In the genomic region with DNA sequence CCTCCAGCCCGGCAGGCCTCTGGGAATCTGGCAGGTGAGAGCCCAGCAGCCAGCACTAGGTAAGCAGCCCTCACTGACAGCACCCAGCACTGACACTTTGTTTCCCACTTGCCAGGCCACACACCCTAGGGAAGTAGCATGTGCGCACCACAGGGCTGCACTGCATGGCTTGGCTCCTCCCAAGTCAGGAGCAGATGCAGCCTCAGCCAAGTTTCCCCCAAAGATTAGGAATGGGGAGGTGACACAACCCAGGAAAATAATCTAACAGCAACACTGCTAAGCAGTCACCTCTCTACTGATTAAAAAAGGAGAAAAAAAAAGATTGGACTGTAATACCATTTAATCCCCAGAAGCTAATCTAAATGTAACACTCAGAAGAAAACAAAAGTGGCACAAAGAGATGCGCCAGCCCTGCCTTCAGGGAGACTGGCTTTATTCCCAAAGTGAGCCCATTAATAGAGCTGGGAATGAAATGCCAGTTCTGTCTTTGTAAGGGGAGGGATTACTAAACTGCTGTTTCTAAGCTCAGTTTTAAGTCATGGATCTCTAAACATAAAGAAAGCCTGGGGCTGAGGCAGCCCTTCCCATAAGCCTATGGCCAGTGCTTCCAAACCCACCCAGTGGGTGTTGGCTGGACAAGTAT, we compare ENCODE assay signal across 11 mouse cellular contexts. TPM values are rescaled to one million over a fixed set of nuclear protein-coding genes. Genes with fewer than 3 reads are reported as not detected.
DNase-seq lines count a peak whose midpoint lies in the region; ATAC-seq and TF ChIP-seq lines count a peak whose summit lies in the region.
"Had no signal": no experiment of that assay in that cellular context is flagged by ENCODE, and none has a peak within 500 bp of the region (broad histone marks: within the 10 kb centered on the region; RNA-seq: fewer than 3 reads in every experiment).

No protein-coding gene starts in this region.

- 75% methylated on average over 3 of the region's 3 CpGs for WGBS in embryonic facial prominence, embryonic 11.5 days
- 78% methylated on average over 3 of the region's 3 CpGs for WGBS in embryonic facial prominence, embryonic 10.5 days
- WGBS in midbrain, embryonic 10.5 days: 69% methylated on average over 3 of the region's 3 CpGs
- 45% methylated on average over 3 of the region's 3 CpGs for WGBS in midbrain, postnatal 0 days
- 61% methylated on average over 3 of the region's 3 CpGs for WGBS in stomach, postnatal 0 days
- WGBS in heart, adult 2 months: 68% methylated on average over 3 of the region's 3 CpGs

- no peak overlapping the region for H3K4me2 ChIP-seq in embryonic facial prominence, embryonic 11.5 days (ENCODE audit: low read depth, low read length)
- no peak overlapping the region for H3K4me2 ChIP-seq in midbrain, postnatal 0 days (ENCODE audit: low read depth, low read length, poor library complexity, severe bottlenecking)
- no peak overlapping the region for H3K4me2 ChIP-seq in stomach, postnatal 0 days (replicated peaks; ENCODE audit: low read depth)
- H3K4me2 ChIP-seq: limb, embryonic 13.5 days; neural tube, embryonic 12.5 days had no signal

- intact Hi-C loops in heart, adult 2 months (cut with DNase I): no loop called here

- H3K4me1 ChIP-seq in embryonic facial prominence, embryonic 11.5 days (ENCODE audit: control insufficient read depth, insufficient read depth, low read length): no peaks in the 10 kb centered on the region
- H3K4me1 ChIP-seq in embryonic facial prominence, embryonic 10.5 days: no peaks in the 10 kb centered on the region
- peaks cover 10% of the 10 kb centered on the region for H3K4me1 ChIP-seq in midbrain, embryonic 10.5 days
- peaks cover 5% of the 10 kb centered on the region; the same call in 1 of the 2 replicates for H3K4me1 ChIP-seq in midbrain, postnatal 0 days (ENCODE audit: insufficient read depth, low read length)
- H3K4me1 ChIP-seq in stomach, postnatal 0 days (replicated peaks; ENCODE audit: control insufficient read depth, insufficient read depth): no peaks in the 10 kb centered on the region
- H3K4me1 ChIP-seq in heart, adult 2 months (ENCODE audit: control insufficient read depth, insufficient read depth, low read length): peaks cover 6% of the 10 kb centered on the region
- H3K4me1 ChIP-seq: neural tube, embryonic 12.5 days had no signal

- no peak for TF ChIP-seq CTCF in midbrain, postnatal 0 days (IDR thresholded peaks at IDR 0.05)
- no peak for TF ChIP-seq CTCF in stomach, postnatal 0 days (IDR thresholded peaks at IDR 0.05; ENCODE audit: low read depth)
- no peak for TF ChIP-seq CTCF in heart, adult 2 months (IDR thresholded peaks at IDR 0.05)

- peak; percentile 44 for ATAC-seq in embryonic facial prominence, embryonic 11.5 days (replicated peaks; ENCODE audit: insufficient number of reproducible peaks, low FRiP score, low TSS enrichment, low read depth)
- ATAC-seq in midbrain, postnatal 0 days (ENCODE audit: low FRiP score): no peak
- peak; percentile 62 for ATAC-seq in stomach, postnatal 0 days (ENCODE audit: low FRiP score, low TSS enrichment)

- H3K9me3 ChIP-seq in embryonic facial prominence, embryonic 11.5 days (replicated peaks; ENCODE audit: control insufficient read depth, low read length): no peaks in the 10 kb centered on the region
- no peaks in the 10 kb centered on the region for H3K9me3 ChIP-seq in embryonic facial prominence, embryonic 10.5 days
- H3K9me3 ChIP-seq in midbrain, embryonic 10.5 days (replicated peaks): no peaks in the 10 kb centered on the region
- no peaks in the 10 kb centered on the region for H3K9me3 ChIP-seq in midbrain, postnatal 0 days (ENCODE audit: low read length)
- no peaks in the 10 kb centered on the region for H3K9me3 ChIP-seq in stomach, postnatal 0 days (ENCODE audit: control insufficient read depth, low read length)
- H3K9me3 ChIP-seq: limb, embryonic 13.5 days; neural tube, embryonic 12.5 days had no signal

- no peaks in the 10 kb centered on the region for H3K79me2 ChIP-seq in heart, adult 2 months (replicated peaks; ENCODE audit: control insufficient read depth, insufficient read depth, low read length)

- no peak overlapping the region for H3K4me3 ChIP-seq in embryonic facial prominence, embryonic 11.5 days (ENCODE audit: low read depth, low read length)
- H3K4me3 ChIP-seq in embryonic facial prominence, embryonic 10.5 days: no peak overlapping the region
- no peak overlapping the region for H3K4me3 ChIP-seq in midbrain, embryonic 10.5 days
- H3K4me3 ChIP-seq in midbrain, postnatal 0 days (ENCODE audit: low read depth, low read length): no peak overlapping the region
- no peak overlapping the region for H3K4me3 ChIP-seq in stomach, postnatal 0 days (ENCODE audit: low read depth, low read length)
- H3K4me3 ChIP-seq in heart, adult 2 months: no peak overlapping the region
- H3K4me3 ChIP-seq: limb, embryonic 13.5 days; neural tube, embryonic 12.5 days had no signal

- no peak for TF ChIP-seq EP300 in stomach, postnatal 0 days (optimal IDR thresholded peaks at IDR 0.05)
- TF ChIP-seq EP300 in heart, adult 2 months (IDR thresholded peaks at IDR 0.05; ENCODE audit: insufficient read depth, low read depth, low read length): no peak

- DNase-seq in embryonic facial prominence, embryonic 11.5 days (ENCODE audit: low spot score): no peak
- DNase-seq in embryonic facial prominence, embryonic 10.5 days (ENCODE audit: low spot score): no peak
- DNase-seq in midbrain, embryonic 10.5 days (ENCODE audit: low spot score): no peak
- DNase-seq in midbrain, postnatal 0 days (ENCODE audit: low spot score): no peak
- peak; percentile 16 for DNase-seq in gonadal fat pad, adult 2 months (ENCODE audit: low read depth)
- DNase-seq in stomach, postnatal 0 days (ENCODE audit: low spot score): no peak
- no peak for DNase-seq in right cerebral cortex, postnatal 25 days
- DNase-seq in heart, adult 2 months: no peak
- DNase-seq: kidney, adult 9 months had no signal

- H3K27ac ChIP-seq in embryonic facial prominence, embryonic 11.5 days (replicated peaks; ENCODE audit: low read depth, low read length): no peak overlapping the region
- no peak overlapping the region for H3K27ac ChIP-seq in embryonic facial prominence, embryonic 10.5 days (replicated peaks)
- peak overlapping the region; percentile 50; the same call in 1 of the 2 replicates for H3K27ac ChIP-seq in midbrain, embryonic 10.5 days (replicated peaks)
- no peak overlapping the region for H3K27ac ChIP-seq in midbrain, postnatal 0 days (ENCODE audit: low read depth, low read length)
- no peak overlapping the region for H3K27ac ChIP-seq in stomach, postnatal 0 days (replicated peaks)
- H3K27ac ChIP-seq in heart, adult 2 months: no peak overlapping the region
- H3K27ac ChIP-seq: limb, embryonic 13.5 days; neural tube, embryonic 12.5 days had no signal

- no peaks in the 10 kb centered on the region for H3K27me3 ChIP-seq in embryonic facial prominence, embryonic 11.5 days (ENCODE audit: control insufficient read depth, insufficient read depth, low read length)
- H3K27me3 ChIP-seq in embryonic facial prominence, embryonic 10.5 days (replicated peaks; ENCODE audit: low read depth, poor library complexity, severe bottlenecking): no peaks in the 10 kb centered on the region
- H3K27me3 ChIP-seq in midbrain, embryonic 10.5 days (ENCODE audit: low read depth, poor library complexity, severe bottlenecking): no peaks in the 10 kb centered on the region; the same call in 1 of the 2 replicates
- no peaks in the 10 kb centered on the region for H3K27me3 ChIP-seq in midbrain, postnatal 0 days (ENCODE audit: insufficient read depth, low read length)
- H3K27me3 ChIP-seq in stomach, postnatal 0 days (ENCODE audit: control insufficient read depth, insufficient read depth, low read length): no peaks in the 10 kb centered on the region
- H3K27me3 ChIP-seq in heart, adult 2 months (ENCODE audit: control insufficient read depth, insufficient read depth, low read length): no peaks in the 10 kb centered on the region
- H3K27me3 ChIP-seq: limb, embryonic 13.5 days; neural tube, embryonic 12.5 days had no signal

- no peak for TF ChIP-seq POLR2A in heart, adult 2 months (IDR thresholded peaks at IDR 0.05; ENCODE audit: insufficient read depth, low read depth, low read length)

- H3K36me3 ChIP-seq in embryonic facial prominence, embryonic 11.5 days (replicated peaks; ENCODE audit: control insufficient read depth, insufficient read depth, low read depth, low read length): no peaks in the 10 kb centered on the region
- H3K36me3 ChIP-seq in embryonic facial prominence, embryonic 10.5 days (replicated peaks): no peaks in the 10 kb centered on the region
- no peaks in the 10 kb centered on the region for H3K36me3 ChIP-seq in midbrain, embryonic 10.5 days
- H3K36me3 ChIP-seq in midbrain, postnatal 0 days (ENCODE audit: insufficient read depth, low read length): no peaks in the 10 kb centered on the region
- H3K36me3 ChIP-seq in stomach, postnatal 0 days (ENCODE audit: control insufficient read depth, insufficient read depth, low read length): no peaks in the 10 kb centered on the region
- no peaks in the 10 kb centered on the region for H3K36me3 ChIP-seq in heart, adult 2 months (ENCODE audit: control insufficient read depth, insufficient read depth, low read length)
- H3K36me3 ChIP-seq: limb, embryonic 13.5 days; neural tube, embryonic 12.5 days had no signal

- no peak overlapping the region for H3K9ac ChIP-seq in embryonic facial prominence, embryonic 11.5 days (replicated peaks; ENCODE audit: low read length)
- no peak overlapping the region for H3K9ac ChIP-seq in midbrain, postnatal 0 days (replicated peaks; ENCODE audit: low read length, poor library complexity, severe bottlenecking)
- no peak overlapping the region for H3K9ac ChIP-seq in stomach, postnatal 0 days (ENCODE audit: low read length)
- H3K9ac ChIP-seq in heart, adult 2 months (ENCODE audit: low read depth, low read length): no peak overlapping the region
- H3K9ac ChIP-seq: limb, embryonic 13.5 days; neural tube, embryonic 12.5 days had no signal

RNA-seq across cellular contexts. Expression of gene Plxna1, which starts 44.9 kb away (rescaled TPM):
- 15.9 and 18.1 TPM in 2 replicates for polyA plus RNA-seq in embryonic facial prominence, embryonic 11.5 days (2014; fragmentation: Nextera tagmentation; extraction: Ambion mirVana)
- 24.9 and 25.5 TPM in 2 replicates for polyA plus RNA-seq in embryonic facial prominence, embryonic 10.5 days (2016; fragmentation: Nextera tagmentation; extraction: Ambion mirVana)
- polyA plus RNA-seq in midbrain, embryonic 10.5 days (2016; fragmentation: Nextera tagmentation; extraction: Ambion mirVana): 24.3 and 30.4 TPM in 2 replicates
- total RNA-seq in midbrain, postnatal 0 days (2014; rRNA removed): 220 and 234 TPM in 2 replicates
- polyA plus RNA-seq in midbrain, postnatal 0 days (2015; fragmentation: Nextera tagmentation; extraction: Ambion mirVana): 46.5 and 50.1 TPM in 2 replicates
- 46.1 and 54.6 TPM in 2 replicates for polyA plus RNA-seq in gonadal fat pad, adult 2 months (2012; rRNA removed)
- 10.3 and 11.5 TPM in 2 replicates for polyA plus RNA-seq in stomach, postnatal 0 days (2015; fragmentation: Nextera tagmentation; extraction: Ambion mirVana)
- 10 to 100 TPM; 17.3 to 21.9 TPM for total RNA-seq in heart, adult 2 months (2021)
- 19.9 and 29.3 TPM in 2 replicates for polyA plus RNA-seq in heart, adult 2 months (2012; rRNA removed)
